Mouse (Mus musculus): Measurements from ENCODE around the gene Pabpn1l. TPM values are rescaled to one million over a fixed set of nuclear protein-coding genes. Genes with fewer than 3 reads are reported as not detected.
A peak's percentile ranks its signal among the peaks of the same experiment; 100 is the strongest.

The Pabpn1l gene
- polyA plus RNA-seq, 1 experiment from 2014 or later: not detected

DNA sequence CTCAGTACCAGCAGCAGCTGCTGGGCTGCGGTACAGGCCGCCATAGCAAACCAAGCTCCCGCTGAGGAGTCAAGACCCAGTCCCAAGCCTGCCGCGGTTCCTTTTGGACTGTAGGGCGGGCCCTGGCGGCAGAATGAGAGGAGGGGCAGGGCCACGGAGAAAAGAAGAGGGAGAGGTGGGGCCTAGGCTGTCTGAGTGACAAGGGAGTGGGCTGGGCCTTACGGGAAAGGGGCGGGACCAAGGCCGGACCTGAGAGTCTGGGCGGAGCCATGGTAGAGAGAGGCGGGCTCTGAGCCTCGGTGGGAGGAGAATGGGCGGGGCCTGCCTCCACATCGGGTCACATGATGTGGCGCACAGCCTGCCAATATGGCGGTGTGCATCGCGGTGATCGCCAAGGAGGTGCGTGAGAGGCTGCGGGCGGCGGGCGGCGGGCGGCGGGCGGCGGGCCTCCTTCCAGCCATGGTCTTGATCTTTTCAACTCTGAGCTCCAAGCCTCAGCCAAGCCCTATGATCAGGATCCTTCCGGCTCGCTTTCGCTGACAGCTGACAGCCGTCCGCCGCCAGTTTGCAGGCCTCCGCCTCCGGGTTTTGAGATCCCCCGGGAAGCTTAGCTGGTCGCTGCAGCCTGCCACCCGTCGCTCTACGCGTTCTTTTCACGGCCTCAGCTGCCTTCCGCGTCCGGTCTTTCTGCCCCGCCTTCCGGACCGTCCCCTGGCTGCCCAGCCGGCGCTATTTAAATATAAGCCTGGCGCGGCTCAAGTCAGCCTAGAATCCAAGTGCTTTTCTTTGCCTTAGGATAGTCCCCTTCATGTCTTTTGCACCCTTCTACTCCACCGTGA is 11.0 kb downstream of the Pabpn1l start, which contains the start of the genes Galns and Trappc2l:
TSS of gene Galns (minus strand) at position 169 of the 839 bp plus-strand sequence.
TSS of gene Trappc2l (plus strand) at position 346 of the 839 bp plus-strand sequence.
- Histone ChIP-seq H3K4me1 (peaks cover 16% of the 10 kb centered on the region), H3K27me3 (no peaks in the 10 kb centered on the region), H3K27ac (peak within 1 kb of the TSS; percentile 70), H3K4me2 (replicated peaks) (peak within 1 kb of the TSS; percentile 88), H3K9ac (peak within 1 kb of the TSS; percentile 66), H3K4me3 (peak within 1 kb of the TSS; percentile 76), H3K9me3 (no peaks in the 10 kb centered on the region), H3K36me3 (peaks cover 14% of the 10 kb centered on the region)
- WGBS: under 1% methylated on average over 56 of the region's 57 CpGs
- ATAC-seq (ENCODE audit: insufficient number of reproducible peaks, insufficient read depth, low FRiP score, low TSS enrichment): peak; percentile 96

DNA sequence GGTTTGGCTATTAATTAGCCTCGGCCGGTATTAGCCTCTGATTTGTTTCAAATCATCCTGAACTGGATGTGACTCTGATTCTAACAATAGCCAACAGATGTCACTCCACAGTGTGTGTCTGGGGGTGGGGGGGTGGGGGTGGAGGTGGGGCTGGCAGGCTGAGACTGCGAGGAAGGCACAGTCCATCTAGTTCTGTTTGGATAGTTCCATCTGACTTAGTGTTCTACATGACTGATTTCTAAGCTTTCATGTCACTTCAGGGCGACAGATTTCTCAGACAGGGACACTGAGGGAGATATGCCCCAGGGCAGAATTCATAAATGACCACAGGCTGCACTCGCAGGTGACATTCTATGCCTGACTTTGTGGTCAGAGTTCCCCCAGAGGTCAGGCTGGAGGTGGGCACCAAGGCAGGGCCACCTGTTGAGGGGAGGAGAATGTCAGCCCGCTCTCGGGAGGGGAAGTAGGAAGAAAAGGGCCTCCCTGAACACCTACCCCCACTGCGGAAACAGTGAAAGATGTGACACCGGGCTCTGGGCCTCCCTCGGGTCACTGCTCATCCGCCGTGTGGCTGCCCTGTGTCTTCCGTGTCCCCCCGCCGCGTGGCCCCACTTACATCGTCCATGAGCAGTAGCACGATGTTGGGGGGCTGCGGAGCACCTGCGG is 11.8 kb downstream of the Pabpn1l start:
- peaks cover 14% of the 10 kb centered on the region for H3K36me3 ChIP-seq
- H3K27ac ChIP-seq: 0 out of 2 replicates have a peak overlapping the region, but pooled peaks have one; percentile 60
- peaks cover 16% of the 10 kb centered on the region for H3K4me1 ChIP-seq
- H3K4me3 ChIP-seq: peak overlapping the region; percentile 76
- H3K4me2 ChIP-seq (replicated peaks): peak overlapping the region; percentile 88
- ATAC-seq (ENCODE audit: insufficient number of reproducible peaks, insufficient read depth, low FRiP score, low TSS enrichment): no peak; the same call in 1 of the 2 replicates
- WGBS: 4% methylated on average over 20 of the region's 20 CpGs
- peak overlapping the region; percentile 66 for H3K9ac ChIP-seq
- no peaks in the 10 kb centered on the region for H3K27me3 ChIP-seq
- H3K9me3 ChIP-seq: no peaks in the 10 kb centered on the region

DNA sequence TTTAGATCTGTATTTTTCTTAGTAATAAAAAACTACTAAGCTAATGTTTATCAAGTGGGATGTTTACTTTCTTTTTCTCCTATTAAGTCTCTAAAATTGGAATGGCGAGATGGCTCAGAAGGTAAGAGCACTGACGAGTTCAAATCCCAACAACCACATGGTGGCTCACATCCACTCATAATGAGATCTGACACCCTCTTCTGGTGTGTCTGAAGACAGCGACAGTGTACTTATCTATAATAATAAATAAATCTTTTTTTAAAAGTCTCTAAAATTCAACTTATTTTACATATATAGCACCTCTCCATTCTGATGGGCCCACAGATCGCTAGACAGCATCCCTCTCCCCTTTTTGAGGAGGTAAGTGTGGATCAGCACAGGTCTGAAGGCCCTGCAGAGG is 12.3 kb downstream of the Pabpn1l start:
- Histone ChIP-seq H3K27ac (no peak overlapping the region), H3K4me2 (replicated peaks) (peak overlapping the region; percentile 88; the same call in 1 of the 2 replicates), H3K36me3 (peaks cover 14% of the 10 kb centered on the region), H3K4me3 (peak overlapping the region; percentile 76; the same call in 1 of the 2 replicates), H3K27me3 (no peaks in the 10 kb centered on the region), H3K9ac (no peak overlapping the region), H3K9me3 (no peaks in the 10 kb centered on the region), H3K4me1 (peaks cover 16% of the 10 kb centered on the region)
- ATAC-seq (ENCODE audit: insufficient number of reproducible peaks, insufficient read depth, low FRiP score, low TSS enrichment): no peak
- WGBS: 64% methylated on average over 4 of the region's 4 CpGs

DNA sequence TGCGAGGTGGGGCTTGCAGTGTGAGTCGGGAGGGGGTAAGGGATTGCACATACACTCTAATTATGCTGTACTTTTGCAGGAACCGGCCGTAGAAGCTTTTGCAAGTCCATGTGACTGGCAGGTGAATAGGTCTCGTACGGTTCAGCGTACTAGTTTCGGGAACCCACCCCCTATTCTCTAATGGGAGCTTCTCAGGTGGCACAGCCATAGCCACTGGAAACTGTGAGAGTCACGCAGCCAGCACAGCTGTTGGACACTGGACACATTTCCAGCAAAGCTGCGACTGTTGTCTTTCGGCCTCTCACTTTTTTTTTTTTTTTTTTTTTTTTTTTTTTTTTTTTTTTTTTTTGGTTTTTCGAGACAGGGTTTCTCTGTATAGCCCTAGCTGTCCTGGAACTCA is 15.7 kb downstream of the Pabpn1l start:
- WGBS: 82% methylated on average over 11 of the region's 12 CpGs
- no peaks in the 10 kb centered on the region for H3K27me3 ChIP-seq
- no peak for ATAC-seq (ENCODE audit: insufficient number of reproducible peaks, insufficient read depth, low FRiP score, low TSS enrichment)

DNA sequence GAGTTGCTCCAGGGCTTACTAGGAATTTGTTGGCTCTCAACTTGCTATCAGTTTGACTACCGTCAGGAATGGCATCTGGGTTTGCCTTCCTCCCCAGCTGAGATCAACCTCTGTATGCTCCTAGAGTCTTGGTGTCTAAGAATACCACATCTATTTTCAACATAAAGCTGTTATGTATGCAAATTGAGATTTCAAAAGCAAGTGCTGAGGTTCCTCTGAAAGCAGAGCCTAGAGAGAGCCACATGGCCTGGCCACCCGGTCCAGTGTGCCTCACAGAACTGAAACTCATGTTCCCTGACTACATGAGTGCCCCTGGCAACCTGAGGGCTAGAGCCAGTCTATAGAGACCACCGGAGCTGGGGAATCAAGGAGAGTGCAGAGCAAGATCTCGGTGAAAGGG is 17.2 kb downstream of the Pabpn1l start:
- ATAC-seq (ENCODE audit: insufficient number of reproducible peaks, insufficient read depth, low FRiP score, low TSS enrichment): no peak
- Histone ChIP-seq H3K9me3 (no peaks in the 10 kb centered on the region), H3K27me3 (no peaks in the 10 kb centered on the region), H3K9ac (no peak overlapping the region), H3K4me2 (replicated peaks) (no peak overlapping the region), H3K36me3 (no peaks in the 10 kb centered on the region), H3K27ac (no peak overlapping the region), H3K4me3 (no peak overlapping the region), H3K4me1 (peaks cover under 1% of the 10 kb centered on the region; the same call in 1 of the 2 replicates)
- WGBS: 78% methylated on average over 4 of the region's 4 CpGs

More for the DNA sequence above, 15.7 kb downstream of the Pabpn1l start:
- Histone ChIP-seq H3K4me3 (no peak overlapping the region), H3K4me2 (replicated peaks) (no peak overlapping the region), H3K27ac (no peak overlapping the region), H3K9me3 (no peaks in the 10 kb centered on the region), H3K4me1 (peaks cover 7% of the 10 kb centered on the region), H3K9ac (no peak overlapping the region), H3K36me3 (no peaks in the 10 kb centered on the region)

DNA sequence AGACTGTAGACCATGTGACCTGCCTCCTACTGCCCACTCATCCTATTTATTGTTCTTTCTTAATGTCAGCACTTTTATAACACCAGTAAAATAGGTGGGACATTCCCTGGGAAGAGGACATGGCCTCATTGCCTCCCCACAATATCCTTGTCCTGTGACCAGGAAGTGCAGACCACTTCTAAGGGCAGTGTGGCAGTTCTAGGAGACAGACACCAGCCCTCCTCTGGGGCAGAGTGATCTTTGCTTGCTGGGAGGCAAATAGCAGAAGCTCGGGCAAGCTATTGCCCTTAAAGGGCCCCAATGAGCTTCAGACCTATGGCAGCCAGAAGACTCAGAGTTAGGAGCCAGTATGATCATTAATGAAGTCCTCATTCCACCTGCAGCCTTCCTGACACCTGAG is 17.9 kb downstream of the Pabpn1l start:
- 67% methylated on average over 1 of the region's 1 CpGs for WGBS
- no peak overlapping the region for H3K4me3 ChIP-seq
- H3K9me3 ChIP-seq: no peaks in the 10 kb centered on the region
- no peak overlapping the region for H3K9ac ChIP-seq
- H3K4me1 ChIP-seq: no peaks in the 10 kb centered on the region
- H3K27me3 ChIP-seq: no peaks in the 10 kb centered on the region
- H3K36me3 ChIP-seq: no peaks in the 10 kb centered on the region
- H3K27ac ChIP-seq: no peak overlapping the region
- ATAC-seq (ENCODE audit: insufficient number of reproducible peaks, insufficient read depth, low FRiP score, low TSS enrichment): no peak
- no peak overlapping the region for H3K4me2 ChIP-seq (replicated peaks)

DNA sequence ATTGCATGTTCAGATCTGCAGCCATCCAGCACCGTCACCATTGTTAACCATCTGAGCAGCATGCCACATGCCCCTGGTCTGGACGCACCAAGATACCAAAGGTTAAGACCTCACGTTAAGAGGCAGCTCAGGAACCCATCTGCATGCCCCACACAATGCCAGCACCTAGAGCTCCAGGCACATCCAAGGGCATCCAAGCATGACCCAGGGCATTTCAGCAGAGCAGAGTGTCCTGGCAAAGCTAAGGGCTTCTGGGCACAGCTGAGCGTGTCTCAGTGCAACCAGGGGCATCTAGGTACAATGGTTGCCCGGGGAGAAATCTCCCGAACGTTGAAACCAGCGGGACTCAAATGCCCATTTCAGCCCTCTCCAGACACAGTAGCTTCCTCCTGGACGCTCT is 21.9 kb downstream of the Pabpn1l start:
- Histone ChIP-seq H3K4me2 (replicated peaks) (no peak overlapping the region), H3K9me3 (no peaks in the 10 kb centered on the region), H3K27me3 (no peaks in the 10 kb centered on the region), H3K4me3 (no peak overlapping the region), H3K4me1 (no peaks in the 10 kb centered on the region), H3K27ac (no peak overlapping the region), H3K9ac (no peak overlapping the region), H3K36me3 (0 out of 2 replicates have a peak, but pooled peaks cover 6% of the 10 kb centered on the region)
- 93% methylated on average over 9 of the region's 9 CpGs for WGBS
- no peak for ATAC-seq (ENCODE audit: insufficient number of reproducible peaks, insufficient read depth, low FRiP score, low TSS enrichment)

DNA sequence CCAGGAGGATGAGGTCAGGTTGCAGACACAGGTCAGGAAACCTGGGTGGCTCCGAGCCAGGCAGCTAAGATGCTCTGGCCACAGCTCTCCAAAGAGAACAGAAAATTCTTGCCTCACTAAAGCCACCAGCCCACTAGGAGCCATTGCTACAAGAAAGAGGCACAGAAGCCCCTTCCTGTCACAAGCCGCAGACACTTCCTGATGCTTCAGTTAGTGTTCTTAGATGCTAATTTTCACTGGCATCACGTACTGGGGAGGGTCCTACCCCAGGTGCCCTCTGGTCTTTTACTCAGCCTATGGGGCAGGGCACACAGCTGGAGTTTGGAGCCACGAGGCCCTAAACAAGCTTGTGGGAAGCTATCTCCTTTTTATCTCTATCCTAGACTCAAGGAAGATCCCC is 26.5 kb downstream of the Pabpn1l start:
- ATAC-seq (ENCODE audit: insufficient number of reproducible peaks, insufficient read depth, low FRiP score, low TSS enrichment): no peak

DNA sequence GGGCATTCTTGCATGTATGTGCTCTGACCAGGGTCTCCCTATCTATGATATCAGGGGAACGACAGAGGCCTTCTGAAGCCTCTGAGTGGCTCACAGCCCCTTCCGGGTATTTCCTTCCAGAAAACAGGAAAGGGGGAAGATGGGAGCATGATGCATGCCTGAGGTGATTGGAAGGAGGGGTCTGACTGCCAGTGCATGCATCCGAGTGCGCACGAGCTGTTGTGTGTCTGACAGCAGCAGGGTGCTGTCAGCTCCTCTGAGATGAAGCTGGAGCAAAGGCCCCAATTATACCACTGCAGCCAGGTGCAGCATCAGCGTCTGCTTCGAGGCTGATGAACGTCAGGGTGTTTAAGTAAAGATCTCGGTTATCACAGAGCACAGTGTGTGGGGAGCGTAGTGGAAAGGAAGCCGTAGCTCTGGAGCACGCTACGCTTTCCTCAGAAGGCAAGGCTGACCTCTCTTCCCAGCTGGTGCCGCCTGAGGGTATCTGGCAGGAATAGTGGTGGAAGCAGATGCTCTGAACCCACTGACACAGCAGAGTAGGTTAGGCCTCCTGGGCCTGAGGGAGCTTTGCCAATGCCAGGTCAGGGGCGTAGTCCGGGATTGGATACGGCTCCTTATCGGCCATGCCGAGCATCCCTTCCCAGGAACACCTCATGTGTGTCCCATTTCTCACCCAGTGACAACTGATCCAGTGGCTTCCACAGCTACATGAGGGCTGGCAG is 28.6 kb downstream of the Pabpn1l start:
- WGBS: 72% methylated on average over 19 of the region's 19 CpGs
- no peak overlapping the region for H3K27ac ChIP-seq

More for the DNA sequence above, 26.5 kb downstream of the Pabpn1l start:
- Histone ChIP-seq H3K9ac (no peak overlapping the region), H3K4me2 (replicated peaks) (no peak overlapping the region), H3K4me3 (no peak overlapping the region), H3K36me3 (0 out of 2 replicates have a peak, but pooled peaks cover 6% of the 10 kb centered on the region), H3K27me3 (no peaks in the 10 kb centered on the region), H3K27ac (no peak overlapping the region), H3K4me1 (no peaks in the 10 kb centered on the region), H3K9me3 (no peaks in the 10 kb centered on the region)
- WGBS: 49% methylated on average over 4 of the region's 4 CpGs

DNA sequence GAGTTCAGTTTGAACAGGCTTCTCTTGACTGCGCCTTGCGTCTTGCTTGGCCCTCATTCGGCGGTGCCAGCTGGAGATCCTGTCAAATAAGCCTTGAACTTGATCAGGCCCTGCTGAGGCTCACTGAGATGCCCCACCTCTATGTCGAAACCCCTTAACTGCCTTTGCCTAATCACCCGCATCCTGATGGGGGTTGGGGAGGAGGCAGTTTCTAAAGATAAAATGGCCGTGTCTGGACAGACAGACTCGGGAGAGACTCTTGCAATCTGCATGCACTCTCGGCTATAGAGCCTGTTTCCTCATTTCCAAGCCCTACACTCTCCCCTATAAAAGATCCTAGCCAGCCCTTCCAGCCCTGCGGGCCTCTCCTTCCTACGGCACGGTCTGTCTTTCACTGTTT is 29.3 kb downstream of the Pabpn1l start:
- H3K27me3 ChIP-seq: no peaks in the 10 kb centered on the region
- no peak overlapping the region for H3K27ac ChIP-seq
- H3K9me3 ChIP-seq: no peaks in the 10 kb centered on the region
- no peaks in the 10 kb centered on the region for H3K4me1 ChIP-seq
- no peak overlapping the region for H3K4me3 ChIP-seq
- no peaks in the 10 kb centered on the region for H3K36me3 ChIP-seq
- 68% methylated on average over 12 of the region's 12 CpGs for WGBS
- no peak overlapping the region for H3K4me2 ChIP-seq (replicated peaks)
- no peak overlapping the region for H3K9ac ChIP-seq
- ATAC-seq (ENCODE audit: insufficient number of reproducible peaks, insufficient read depth, low FRiP score, low TSS enrichment): no peak

More for the DNA sequence above, 28.6 kb downstream of the Pabpn1l start:
- Histone ChIP-seq H3K9me3 (no peaks in the 10 kb centered on the region), H3K4me3 (no peak overlapping the region), H3K36me3 (no peaks in the 10 kb centered on the region), H3K9ac (no peak overlapping the region), H3K27me3 (no peaks in the 10 kb centered on the region), H3K4me2 (replicated peaks) (no peak overlapping the region), H3K4me1 (no peaks in the 10 kb centered on the region)
- ATAC-seq (ENCODE audit: insufficient number of reproducible peaks, insufficient read depth, low FRiP score, low TSS enrichment): no peak

DNA sequence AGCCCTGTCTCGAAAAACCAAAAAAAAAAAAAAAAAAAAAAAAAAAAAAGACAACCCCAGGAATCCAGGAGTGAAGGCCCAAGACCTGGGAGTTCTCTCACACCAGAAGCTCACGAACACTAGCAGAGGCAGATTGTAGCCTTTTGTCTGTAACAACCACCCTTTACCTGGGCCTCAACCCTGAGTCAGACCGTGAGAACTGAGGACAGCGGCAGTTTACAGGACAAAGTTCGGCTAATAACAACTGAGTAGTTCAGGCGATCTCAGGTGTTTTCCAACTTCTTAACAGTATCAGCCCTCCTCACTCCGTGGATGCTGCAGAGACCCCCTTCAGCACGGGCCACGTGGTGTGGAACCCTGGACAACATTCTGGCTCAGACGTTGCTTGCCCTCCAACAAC is 35.8 kb downstream of the Pabpn1l start:
- H3K36me3 ChIP-seq: no peaks in the 10 kb centered on the region
- H3K27ac ChIP-seq: no peak overlapping the region

More for the DNA sequence above, 35.8 kb downstream of the Pabpn1l start:
- Histone ChIP-seq H3K4me1 (no peaks in the 10 kb centered on the region), H3K4me2 (replicated peaks) (no peak overlapping the region), H3K9ac (no peak overlapping the region), H3K4me3 (no peak overlapping the region), H3K27me3 (no peaks in the 10 kb centered on the region; the same call in 1 of the 2 replicates), H3K9me3 (no peaks in the 10 kb centered on the region)
- ATAC-seq (ENCODE audit: insufficient number of reproducible peaks, insufficient read depth, low FRiP score, low TSS enrichment): no peak
- 83% methylated on average over 10 of the region's 10 CpGs for WGBS

Measured in embryonic facial prominence, embryonic 12.5 days (tissue).